Mouse (Mus musculus): ENCODE data around the gene C2. TPM values are rescaled to one million over a fixed set of nuclear protein-coding genes. Genes with fewer than 3 reads are reported as not detected.

C2 gene
- 2.2 and 2.6 TPM in 2 replicates for polyA plus RNA-seq (2015; fragmentation: Nextera tagmentation; extraction: Ambion mirVana)

DNA sequence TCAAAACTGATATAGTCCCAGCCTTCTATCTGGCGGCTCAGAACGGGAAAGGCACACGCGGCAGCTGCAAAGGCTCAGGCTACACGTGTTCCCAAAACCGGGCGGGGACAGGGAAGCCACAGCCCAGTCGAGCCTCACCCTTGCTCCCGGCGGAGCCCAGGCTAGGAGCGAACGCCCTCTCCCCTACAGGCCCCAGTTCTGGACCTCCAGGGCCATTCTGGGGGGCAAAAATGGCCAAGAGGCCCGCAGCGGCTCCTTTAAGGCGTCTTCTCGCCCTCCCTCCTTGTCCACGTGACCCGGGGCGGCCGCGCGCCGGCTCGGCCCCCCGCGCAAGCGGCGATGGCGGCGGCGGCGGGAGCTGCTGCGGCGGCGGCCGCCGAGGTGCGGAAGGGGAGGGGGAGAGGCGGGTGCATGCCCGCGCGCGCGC lies at the start of gene C2, which contains the start of gene Ehmt2:
C2 (minus strand) TSS at position 106 of the 427 bp plus-strand sequence.
Ehmt2 (plus strand) TSS at position 310 of the 427 bp plus-strand sequence.
- Histone ChIP-seq H3K9ac (ENCODE audit: low read length) (peak within 1 kb of the TSS; percentile 91), H3K4me1 (ENCODE audit: control insufficient read depth, insufficient read depth, low read length) (peaks cover 22% of the 10 kb centered on the region), H3K27ac (ENCODE audit: low read length) (peak within 1 kb of the TSS; percentile 96), H3K4me3 (ENCODE audit: low read length) (peak within 1 kb of the TSS; percentile 91), H3K36me3 (ENCODE audit: control insufficient read depth, insufficient read depth) (peaks cover 17% of the 10 kb centered on the region), H3K27me3 (ENCODE audit: control insufficient read depth, insufficient read depth, low read length) (no peaks in the 10 kb centered on the region), H3K9me3 (replicated peaks; ENCODE audit: control insufficient read depth, low read length) (no peaks in the 10 kb centered on the region), H3K4me2 (ENCODE audit: low read depth, low read length) (peak within 1 kb of the TSS; percentile 79)
- WGBS: under 1% methylated on average over 30 of the region's 44 CpGs
- ATAC-seq (replicated peaks; ENCODE audit: extremely low read depth, insufficient read depth, low FRiP score): peak; percentile 21

DNA sequence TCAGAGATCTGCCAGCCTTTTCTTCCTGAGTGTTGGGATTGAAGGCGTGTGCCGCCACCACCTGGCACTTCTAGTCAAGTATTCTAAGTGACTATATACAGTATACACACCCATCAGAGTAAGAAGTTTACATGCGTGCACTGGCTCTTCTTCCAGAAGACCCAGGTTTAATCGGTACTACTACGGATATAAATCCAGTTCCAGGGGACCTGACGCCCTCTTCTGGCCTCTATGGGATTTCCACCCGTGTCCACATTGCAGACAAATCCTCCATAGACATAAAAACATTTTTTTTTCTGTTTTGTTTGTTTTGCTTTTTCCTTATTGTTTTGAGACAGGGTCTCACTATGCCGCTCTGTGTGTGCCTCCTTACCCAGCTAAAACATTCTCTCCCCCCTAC lies 49.5 kb upstream of the C2 start:
- no peak for ATAC-seq (replicated peaks; ENCODE audit: extremely low read depth, insufficient read depth, low FRiP score)
- Histone ChIP-seq H3K4me2 (ENCODE audit: low read depth, low read length) (no peak overlapping the region), H3K27me3 (ENCODE audit: control insufficient read depth, insufficient read depth, low read length) (no peaks in the 10 kb centered on the region), H3K9ac (ENCODE audit: low read length) (no peak overlapping the region), H3K9me3 (replicated peaks; ENCODE audit: control insufficient read depth, low read length) (no peaks in the 10 kb centered on the region), H3K36me3 (ENCODE audit: control insufficient read depth, insufficient read depth) (peaks cover 12% of the 10 kb centered on the region), H3K4me3 (ENCODE audit: low read length) (no peak overlapping the region), H3K27ac (ENCODE audit: low read length) (no peak overlapping the region), H3K4me1 (ENCODE audit: control insufficient read depth, insufficient read depth, low read length) (peaks cover 10% of the 10 kb centered on the region)
- whole genome bisulfite sequencing: 24% methylated on average over 8 of the region's 8 CpGs

- H3K9ac ChIP-seq (ENCODE audit: low read length): no peak overlapping the region
- H3K27ac ChIP-seq (ENCODE audit: low read length): no peak overlapping the region
- no peak overlapping the region for H3K4me2 ChIP-seq (ENCODE audit: low read depth, low read length)
- no peak for ATAC-seq (replicated peaks; ENCODE audit: extremely low read depth, insufficient read depth, low FRiP score)
- H3K4me3 ChIP-seq (ENCODE audit: low read length): no peak overlapping the region
- H3K9me3 ChIP-seq (replicated peaks; ENCODE audit: control insufficient read depth, low read length): no peaks in the 10 kb centered on the region
- 86% methylated on average over 5 of the region's 5 CpGs for WGBS
- H3K27me3 ChIP-seq (ENCODE audit: control insufficient read depth, insufficient read depth, low read length): no peaks in the 10 kb centered on the region
- H3K4me1 ChIP-seq (ENCODE audit: control insufficient read depth, insufficient read depth, low read length): peaks cover 13% of the 10 kb centered on the region
- peaks cover 12% of the 10 kb centered on the region for H3K36me3 ChIP-seq (ENCODE audit: control insufficient read depth, insufficient read depth)
These were observed 48.5 kb upstream of the C2 start for GRCm38 (mm10) chr17:34946486-34947140.

GRCm38 (mm10) chr17:34944362-34944761 lies 46.3 kb upstream of the C2 start:
- Histone ChIP-seq H3K27ac (ENCODE audit: low read length) (no peak overlapping the region), H3K9ac (ENCODE audit: low read length) (no peak overlapping the region), H3K27me3 (ENCODE audit: control insufficient read depth, insufficient read depth, low read length) (no peaks in the 10 kb centered on the region), H3K36me3 (ENCODE audit: control insufficient read depth, insufficient read depth) (peaks cover under 1% of the 10 kb centered on the region; the same call in 1 of the 2 replicates), H3K4me1 (ENCODE audit: control insufficient read depth, insufficient read depth, low read length) (peaks cover 6% of the 10 kb centered on the region), H3K4me3 (ENCODE audit: low read length) (no peak overlapping the region), H3K4me2 (ENCODE audit: low read depth, low read length) (no peak overlapping the region), H3K9me3 (replicated peaks; ENCODE audit: control insufficient read depth, low read length) (no peaks in the 10 kb centered on the region)
- no peak for ATAC-seq (replicated peaks; ENCODE audit: extremely low read depth, insufficient read depth, low FRiP score)

GRCm38 (mm10) chr17:34943128-34943815 lies 45.2 kb upstream of the C2 start:
- ATAC-seq (replicated peaks; ENCODE audit: extremely low read depth, insufficient read depth, low FRiP score): no peak
- 77% methylated on average over 4 of the region's 4 CpGs for WGBS
- Histone ChIP-seq H3K27me3 (ENCODE audit: control insufficient read depth, insufficient read depth, low read length) (no peaks in the 10 kb centered on the region), H3K9ac (ENCODE audit: low read length) (no peak overlapping the region), H3K36me3 (ENCODE audit: control insufficient read depth, insufficient read depth) (no peaks in the 10 kb centered on the region), H3K4me1 (ENCODE audit: control insufficient read depth, insufficient read depth, low read length) (peaks cover 6% of the 10 kb centered on the region), H3K9me3 (replicated peaks; ENCODE audit: control insufficient read depth, low read length) (no peaks in the 10 kb centered on the region), H3K4me2 (ENCODE audit: low read depth, low read length) (no peak overlapping the region), H3K4me3 (ENCODE audit: low read length) (no peak overlapping the region), H3K27ac (ENCODE audit: low read length) (no peak overlapping the region)

- no peaks in the 10 kb centered on the region for H3K36me3 ChIP-seq (ENCODE audit: control insufficient read depth, insufficient read depth)
- ATAC-seq (replicated peaks; ENCODE audit: extremely low read depth, insufficient read depth, low FRiP score): peak; percentile 28; the same call in 1 of the 2 replicates
- peak overlapping the region; percentile 56 for H3K9ac ChIP-seq (ENCODE audit: low read length)
- WGBS: 11% methylated on average over 15 of the region's 15 CpGs
- peak overlapping the region; percentile 66 for H3K27ac ChIP-seq (ENCODE audit: low read length)
- no peaks in the 10 kb centered on the region for H3K9me3 ChIP-seq (replicated peaks; ENCODE audit: control insufficient read depth, low read length)
- peaks cover 6% of the 10 kb centered on the region for H3K4me1 ChIP-seq (ENCODE audit: control insufficient read depth, insufficient read depth, low read length)
- H3K4me3 ChIP-seq (ENCODE audit: low read length): peak overlapping the region; percentile 47
- peak overlapping the region; percentile 65 for H3K4me2 ChIP-seq (ENCODE audit: low read depth, low read length)
- no peaks in the 10 kb centered on the region for H3K27me3 ChIP-seq (ENCODE audit: control insufficient read depth, insufficient read depth, low read length)
These were observed 43.4 kb upstream of the C2 start for GRCm38 (mm10) chr17:34941344-34942041.

GRCm38 (mm10) chr17:34937960-34938505 lies 40.0 kb upstream of the C2 start:
- peaks cover 6% of the 10 kb centered on the region for H3K4me1 ChIP-seq (ENCODE audit: control insufficient read depth, insufficient read depth, low read length)
- H3K27ac ChIP-seq (ENCODE audit: low read length): no peak overlapping the region
- no peaks in the 10 kb centered on the region for H3K27me3 ChIP-seq (ENCODE audit: control insufficient read depth, insufficient read depth, low read length)
- WGBS: 82% methylated on average over 6 of the region's 6 CpGs
- no peak overlapping the region for H3K4me2 ChIP-seq (ENCODE audit: low read depth, low read length)
- H3K9ac ChIP-seq (ENCODE audit: low read length): no peak overlapping the region
- no peaks in the 10 kb centered on the region for H3K9me3 ChIP-seq (replicated peaks; ENCODE audit: control insufficient read depth, low read length)
- no peak for ATAC-seq (replicated peaks; ENCODE audit: extremely low read depth, insufficient read depth, low FRiP score)
- no peak overlapping the region for H3K4me3 ChIP-seq (ENCODE audit: low read length)
- H3K36me3 ChIP-seq (ENCODE audit: control insufficient read depth, insufficient read depth): 0 out of 2 replicates have a peak, but pooled peaks cover 3% of the 10 kb centered on the region

GRCm38 (mm10) chr17:34934830-34935229 lies 36.8 kb upstream of the C2 start:
- Histone ChIP-seq H3K27ac (ENCODE audit: low read length) (no peak overlapping the region), H3K9me3 (replicated peaks; ENCODE audit: control insufficient read depth, low read length) (no peaks in the 10 kb centered on the region), H3K4me2 (ENCODE audit: low read depth, low read length) (no peak overlapping the region), H3K4me1 (ENCODE audit: control insufficient read depth, insufficient read depth, low read length) (0 out of 2 replicates have a peak, but pooled peaks cover 7% of the 10 kb centered on the region), H3K4me3 (ENCODE audit: low read length) (no peak overlapping the region), H3K27me3 (ENCODE audit: control insufficient read depth, insufficient read depth, low read length) (no peaks in the 10 kb centered on the region), H3K9ac (ENCODE audit: low read length) (no peak overlapping the region), H3K36me3 (ENCODE audit: control insufficient read depth, insufficient read depth) (0 out of 2 replicates have a peak, but pooled peaks cover 3% of the 10 kb centered on the region)
- 42% methylated on average over 8 of the region's 8 CpGs for WGBS
- ATAC-seq (replicated peaks; ENCODE audit: extremely low read depth, insufficient read depth, low FRiP score): no peak

Measured in heart, embryonic 16.5 days (tissue).